Mouse (Mus musculus): ENCODE measurements around the gene Prss16. TPM values are rescaled to one million over a fixed set of nuclear protein-coding genes. Genes with fewer than 3 reads are reported as not detected.
A peak's percentile ranks its signal among the peaks of the same experiment; 100 is the strongest.

Gene Prss16
- polyA plus RNA-seq (2014; fragmentation: Nextera tagmentation; extraction: Ambion mirVana) = 0.46 and 1.1 TPM in 2 replicates

- DNase-seq (ENCODE audit: low spot score) (no peak), ATAC-seq (replicated peaks; ENCODE audit: low FRiP score, low TSS enrichment, low read depth) (no peak)
- Histone ChIP-seq H3K9me3 (ENCODE audit: control insufficient read depth, low read length) (no peaks in the 10 kb centered on the region), H3K4me3 (ENCODE audit: low read depth, low read length) (no peak within 1 kb of the TSS), H3K27me3 (replicated peaks; ENCODE audit: control insufficient read depth, insufficient read depth, low read length) (peaks cover 94% of the 10 kb centered on the region), H3K27ac (ENCODE audit: low read depth) (no peak within 1 kb of the TSS), H3K36me3 (ENCODE audit: control insufficient read depth, insufficient read depth, low read length) (no peaks in the 10 kb centered on the region), H3K9ac (ENCODE audit: low read length) (no peak within 1 kb of the TSS), H3K4me2 (ENCODE audit: low read length) (no peak within 1 kb of the TSS), H3K4me1 (replicated peaks; ENCODE audit: control insufficient read depth, insufficient read depth, low read length) (peaks cover 14% of the 10 kb centered on the region; the same call in 1 of the 2 replicates)
- WGBS = 43% methylated on average over 7 of the region's 7 CpGs
Observed at GRCm38 (mm10) chr13:22009642-22010041, at the start of gene Prss16. Prss16 (minus strand) TSS chr13:22009742.

GRCm38 (mm10) chr13:22053754-22054153 lies 44.2 kb upstream of the Prss16 start:
- no peaks in the 10 kb centered on the region for H3K36me3 ChIP-seq (ENCODE audit: control insufficient read depth, insufficient read depth, low read length)
- no peak overlapping the region for H3K9ac ChIP-seq (ENCODE audit: low read length)
- no peak overlapping the region for H3K4me2 ChIP-seq (ENCODE audit: low read length)
- H3K4me1 ChIP-seq (replicated peaks; ENCODE audit: control insufficient read depth, insufficient read depth, low read length) = no peaks in the 10 kb centered on the region
- H3K4me3 ChIP-seq (ENCODE audit: low read depth, low read length) = no peak overlapping the region
- DNase-seq (ENCODE audit: low spot score) (no peak), ATAC-seq (replicated peaks; ENCODE audit: low FRiP score, low TSS enrichment, low read depth) (no peak)
- H3K27me3 ChIP-seq (replicated peaks; ENCODE audit: control insufficient read depth, insufficient read depth, low read length) = no peaks in the 10 kb centered on the region
- 90% methylated on average over 1 of the region's 1 CpGs for WGBS
- H3K27ac ChIP-seq (ENCODE audit: low read depth) = no peak overlapping the region
- H3K9me3 ChIP-seq (ENCODE audit: control insufficient read depth, low read length) = no peaks in the 10 kb centered on the region

GRCm38 (mm10) chr13:22051523-22051859 lies 41.9 kb upstream of the Prss16 start:
- 11% methylated on average over 5 of the region's 5 CpGs for WGBS
- Histone ChIP-seq H3K9ac (ENCODE audit: low read length) (peak overlapping the region; percentile 58), H3K4me3 (ENCODE audit: low read depth, low read length) (peak overlapping the region; percentile 56), H3K27me3 (replicated peaks; ENCODE audit: control insufficient read depth, insufficient read depth, low read length) (no peaks in the 10 kb centered on the region), H3K9me3 (ENCODE audit: control insufficient read depth, low read length) (no peaks in the 10 kb centered on the region), H3K27ac (ENCODE audit: low read depth) (peak overlapping the region; percentile 91), H3K36me3 (ENCODE audit: control insufficient read depth, insufficient read depth, low read length) (no peaks in the 10 kb centered on the region), H3K4me1 (replicated peaks; ENCODE audit: control insufficient read depth, insufficient read depth, low read length) (no peaks in the 10 kb centered on the region), H3K4me2 (ENCODE audit: low read length) (peak overlapping the region; percentile 56)
- ATAC-seq (replicated peaks; ENCODE audit: low FRiP score, low TSS enrichment, low read depth) = no peak
- no peak for DNase-seq (ENCODE audit: low spot score)

- peak overlapping the region; percentile 91 for H3K27ac ChIP-seq (ENCODE audit: low read depth)
- H3K9me3 ChIP-seq (ENCODE audit: control insufficient read depth, low read length) = no peaks in the 10 kb centered on the region
- no peaks in the 10 kb centered on the region for H3K27me3 ChIP-seq (replicated peaks; ENCODE audit: control insufficient read depth, insufficient read depth, low read length)
- peak overlapping the region; percentile 56 for H3K4me3 ChIP-seq (ENCODE audit: low read depth, low read length)
- H3K9ac ChIP-seq (ENCODE audit: low read length) = peak overlapping the region; percentile 58
- under 1% methylated on average over 52 of the region's 52 CpGs for WGBS
- no peaks in the 10 kb centered on the region for H3K36me3 ChIP-seq (ENCODE audit: control insufficient read depth, insufficient read depth, low read length)
- DNase-seq (ENCODE audit: low spot score) = peak; percentile 97
- ATAC-seq (replicated peaks; ENCODE audit: low FRiP score, low TSS enrichment, low read depth) = peak; percentile 96
- H3K4me1 ChIP-seq (replicated peaks; ENCODE audit: control insufficient read depth, insufficient read depth, low read length) = no peaks in the 10 kb centered on the region
- peak overlapping the region; percentile 56 for H3K4me2 ChIP-seq (ENCODE audit: low read length)
Observed at GRCm38 (mm10) chr13:22050591-22051522, 41.3 kb upstream of the Prss16 start.

- peak; percentile 21; the same call in 1 of the 2 replicates for ATAC-seq (replicated peaks; ENCODE audit: low FRiP score, low TSS enrichment, low read depth)
- DNase-seq (ENCODE audit: low spot score) = peak; percentile 80
- H3K36me3 ChIP-seq (ENCODE audit: control insufficient read depth, insufficient read depth, low read length) = no peaks in the 10 kb centered on the region
- H3K4me2 ChIP-seq (ENCODE audit: low read length) = peak overlapping the region; percentile 56
- H3K27me3 ChIP-seq (replicated peaks; ENCODE audit: control insufficient read depth, insufficient read depth, low read length) = no peaks in the 10 kb centered on the region
- H3K9ac ChIP-seq (ENCODE audit: low read length) = peak overlapping the region; percentile 27; the same call in 1 of the 2 replicates
- 3% methylated on average over 14 of the region's 14 CpGs for WGBS
- no peaks in the 10 kb centered on the region for H3K9me3 ChIP-seq (ENCODE audit: control insufficient read depth, low read length)
- H3K27ac ChIP-seq (ENCODE audit: low read depth) = peak overlapping the region; percentile 91
- H3K4me3 ChIP-seq (ENCODE audit: low read depth, low read length) = peak overlapping the region; percentile 56
- no peaks in the 10 kb centered on the region for H3K4me1 ChIP-seq (replicated peaks; ENCODE audit: control insufficient read depth, insufficient read depth, low read length)
Observed at GRCm38 (mm10) chr13:22049737-22050440, 40.3 kb upstream of the Prss16 start.

GRCm38 (mm10) chr13:22049041-22049440 lies 39.5 kb upstream of the Prss16 start:
- Histone ChIP-seq H3K27me3 (replicated peaks; ENCODE audit: control insufficient read depth, insufficient read depth, low read length) (no peaks in the 10 kb centered on the region), H3K4me2 (ENCODE audit: low read length) (no peak overlapping the region), H3K9ac (ENCODE audit: low read length) (no peak overlapping the region), H3K36me3 (ENCODE audit: control insufficient read depth, insufficient read depth, low read length) (no peaks in the 10 kb centered on the region), H3K4me3 (ENCODE audit: low read depth, low read length) (no peak overlapping the region), H3K4me1 (replicated peaks; ENCODE audit: control insufficient read depth, insufficient read depth, low read length) (no peaks in the 10 kb centered on the region; the same call in 1 of the 2 replicates), H3K9me3 (ENCODE audit: control insufficient read depth, low read length) (no peaks in the 10 kb centered on the region), H3K27ac (ENCODE audit: low read depth) (no peak overlapping the region)
- ATAC-seq (replicated peaks; ENCODE audit: low FRiP score, low TSS enrichment, low read depth) (no peak), DNase-seq (ENCODE audit: low spot score) (no peak)
- 81% methylated on average over 2 of the region's 2 CpGs for WGBS

GRCm38 (mm10) chr13:22045311-22045710 lies 35.8 kb upstream of the Prss16 start:
- H3K36me3 ChIP-seq (ENCODE audit: control insufficient read depth, insufficient read depth, low read length) = no peaks in the 10 kb centered on the region
- H3K27ac ChIP-seq (ENCODE audit: low read depth) = no peak overlapping the region
- H3K27me3 ChIP-seq (replicated peaks; ENCODE audit: control insufficient read depth, insufficient read depth, low read length) = no peaks in the 10 kb centered on the region
- H3K4me2 ChIP-seq (ENCODE audit: low read length) = no peak overlapping the region
- 65% methylated on average over 2 of the region's 2 CpGs for WGBS
- H3K4me1 ChIP-seq (replicated peaks; ENCODE audit: control insufficient read depth, insufficient read depth, low read length) = peaks cover under 1% of the 10 kb centered on the region; the same call in 1 of the 2 replicates
- no peak overlapping the region for H3K9ac ChIP-seq (ENCODE audit: low read length)
- ATAC-seq (replicated peaks; ENCODE audit: low FRiP score, low TSS enrichment, low read depth) (no peak), DNase-seq (ENCODE audit: low spot score) (no peak)
- no peak overlapping the region for H3K4me3 ChIP-seq (ENCODE audit: low read depth, low read length)
- no peaks in the 10 kb centered on the region for H3K9me3 ChIP-seq (ENCODE audit: control insufficient read depth, low read length)

- peak; percentile 51 for DNase-seq (ENCODE audit: low spot score)
- peaks cover 8% of the 10 kb centered on the region; the same call in 1 of the 2 replicates for H3K4me1 ChIP-seq (replicated peaks; ENCODE audit: control insufficient read depth, insufficient read depth, low read length)
- no peaks in the 10 kb centered on the region for H3K9me3 ChIP-seq (ENCODE audit: control insufficient read depth, low read length)
- 0 out of 2 replicates have a peak overlapping the region, but pooled peaks have one; percentile 74 for H3K27ac ChIP-seq (ENCODE audit: low read depth)
- H3K4me3 ChIP-seq (ENCODE audit: low read depth, low read length) = peak overlapping the region; percentile 45
- no peak for ATAC-seq (replicated peaks; ENCODE audit: low FRiP score, low TSS enrichment, low read depth)
- peak overlapping the region; percentile 60 for H3K4me2 ChIP-seq (ENCODE audit: low read length)
- 83% methylated on average over 6 of the region's 6 CpGs for WGBS
- no peaks in the 10 kb centered on the region for H3K36me3 ChIP-seq (ENCODE audit: control insufficient read depth, insufficient read depth, low read length)
- no peaks in the 10 kb centered on the region for H3K27me3 ChIP-seq (replicated peaks; ENCODE audit: control insufficient read depth, insufficient read depth, low read length)
- no peak overlapping the region for H3K9ac ChIP-seq (ENCODE audit: low read length)
Observed at GRCm38 (mm10) chr13:22044432-22045155, 35.1 kb upstream of the Prss16 start.

All from intestine, embryonic 14.5 days (tissue).